Mouse (Mus musculus): ENCODE measurements around the gene Slc17a7. TPM values are rescaled to one million over a fixed set of nuclear protein-coding genes. Genes with fewer than 3 reads are reported as not detected.
"Not testable (repeated sequence)": the region's sequence is repeated elsewhere in the genome, so short reads cannot be mapped to it uniquely, and the experiment has no call there.

Slc17a7 gene
- polyA plus RNA-seq, 1 experiment from 2014 or later: 1.8 TPM

DNA sequence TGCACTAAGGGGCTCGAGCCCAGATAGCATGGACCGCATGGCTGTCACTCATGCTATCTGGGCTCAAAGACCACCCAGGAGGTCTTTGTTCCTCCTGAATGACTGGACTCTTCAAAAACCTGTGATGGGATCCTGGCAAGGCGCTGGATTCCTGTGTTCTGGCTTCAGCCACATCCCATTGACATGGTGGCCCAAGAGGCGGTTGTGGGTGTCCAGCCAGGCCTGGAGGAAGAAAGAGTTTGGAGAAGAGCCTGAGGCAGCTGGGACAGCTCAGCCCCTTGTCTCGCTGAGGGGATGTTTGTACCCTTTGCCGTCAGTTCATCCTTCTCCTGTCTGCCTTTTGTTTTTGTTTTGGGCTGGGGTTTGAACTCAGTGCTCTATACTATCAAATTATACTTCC lies 14.2 kb upstream of the Slc17a7 start:
- H3K27ac ChIP-seq: no peak overlapping the region
- no peak overlapping the region for H3K4me2 ChIP-seq (replicated peaks)
- no peak for ATAC-seq
- H3K36me3 ChIP-seq: peaks cover 13% of the 10 kb centered on the region
- no peaks in the 10 kb centered on the region for H3K27me3 ChIP-seq
- 17% methylated on average over 6 of the region's 6 CpGs for WGBS
- H3K9me3 ChIP-seq: no peaks in the 10 kb centered on the region
- H3K9ac ChIP-seq (replicated peaks): no peak overlapping the region
- peaks cover 18% of the 10 kb centered on the region for H3K4me1 ChIP-seq (replicated peaks)
- no peak overlapping the region for H3K4me3 ChIP-seq (replicated peaks)

DNA sequence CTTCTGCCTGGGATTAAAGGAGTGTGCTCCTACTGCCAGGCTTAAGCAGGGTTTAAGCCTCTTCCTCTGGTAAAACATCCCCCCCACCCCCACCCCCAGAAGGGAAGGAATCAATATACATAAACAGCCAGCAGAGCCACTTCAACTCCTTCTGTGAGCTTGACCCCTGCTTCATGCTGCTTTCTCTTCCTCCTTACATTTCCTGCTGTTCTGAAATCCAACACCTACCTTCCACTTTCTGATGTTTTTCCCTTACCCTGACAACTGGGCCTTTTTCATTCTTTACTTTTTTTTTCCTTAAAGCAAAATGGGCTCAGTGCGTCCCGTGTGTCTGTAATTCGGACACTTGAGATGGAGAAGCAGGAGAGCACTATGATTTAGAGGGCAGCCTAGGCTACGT lies 13.4 kb upstream of the Slc17a7 start:
- Histone ChIP-seq H3K9ac (replicated peaks) (no peak overlapping the region), H3K27ac (no peak overlapping the region)
- 76% methylated on average over 4 of the region's 4 CpGs for WGBS

DNA sequence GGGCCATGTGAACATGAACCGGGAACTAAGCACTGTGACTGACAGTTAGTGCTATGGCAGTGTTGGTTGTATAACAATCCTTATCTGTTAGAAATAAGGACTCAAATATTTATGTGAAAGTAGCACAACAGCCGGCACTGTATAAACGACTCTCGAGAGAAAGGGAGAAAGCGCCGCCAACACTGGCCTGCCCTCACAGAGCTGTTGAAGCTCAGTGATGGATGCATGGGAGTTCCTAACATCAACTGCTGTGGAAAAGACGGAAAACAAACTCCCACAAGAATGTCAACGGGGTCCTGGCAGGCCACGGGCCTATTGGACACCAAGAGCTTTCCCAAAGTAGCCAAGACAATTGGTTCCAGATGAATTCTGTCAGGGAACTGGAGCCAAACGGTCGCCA lies 12.4 kb upstream of the Slc17a7 start:
- no peak overlapping the region for H3K4me3 ChIP-seq (replicated peaks)

More for the DNA sequence above, 13.4 kb upstream of the Slc17a7 start:
- Histone ChIP-seq H3K4me1 (replicated peaks) (peaks cover 25% of the 10 kb centered on the region), H3K4me3 (replicated peaks) (no peak overlapping the region), H3K9me3 (no peaks in the 10 kb centered on the region), H3K36me3 (peaks cover 8% of the 10 kb centered on the region), H3K27me3 (no peaks in the 10 kb centered on the region), H3K4me2 (replicated peaks) (no peak overlapping the region)
- no peak for ATAC-seq

DNA sequence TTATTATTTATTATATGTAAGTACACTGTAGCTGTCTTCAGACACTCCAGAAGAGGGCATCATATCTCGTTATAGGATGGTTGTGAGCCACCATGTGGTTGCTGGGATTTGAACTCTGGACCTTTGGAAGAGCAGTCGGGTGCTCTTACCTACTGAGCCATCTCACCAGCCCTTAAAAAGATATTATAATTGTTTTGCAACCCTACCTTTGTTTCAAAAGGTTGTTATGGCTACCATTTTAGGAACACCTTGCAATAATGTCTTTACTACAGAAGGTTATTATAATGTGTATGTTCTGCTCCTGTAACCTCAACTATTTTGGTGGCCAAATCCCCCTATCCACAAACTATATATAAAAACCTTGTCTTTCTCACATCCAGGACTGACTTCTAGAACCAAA lies 10.7 kb upstream of the Slc17a7 start:
- not testable (repeated sequence) for ATAC-seq; H3K9me3 ChIP-seq; H3K27me3 ChIP-seq; H3K27ac ChIP-seq; H3K4me2 ChIP-seq (replicated peaks); H3K9ac ChIP-seq (replicated peaks)
- WGBS: 93% methylated on average over 2 of the region's 2 CpGs
- Histone ChIP-seq H3K4me3 (replicated peaks) (peak overlapping the region; percentile 62; the same call in 1 of the 2 replicates), H3K4me1 (replicated peaks) (peaks cover 32% of the 10 kb centered on the region), H3K36me3 (peaks cover 13% of the 10 kb centered on the region)

More for the DNA sequence above, 12.4 kb upstream of the Slc17a7 start:
- Histone ChIP-seq H3K27me3 (no peaks in the 10 kb centered on the region), H3K9ac (replicated peaks) (no peak overlapping the region), H3K36me3 (0 out of 2 replicates have a peak, but pooled peaks cover 2% of the 10 kb centered on the region), H3K4me1 (replicated peaks) (peaks cover 32% of the 10 kb centered on the region), H3K9me3 (no peaks in the 10 kb centered on the region), H3K4me2 (replicated peaks) (no peak overlapping the region), H3K27ac (no peak overlapping the region)
- WGBS: 63% methylated on average over 11 of the region's 11 CpGs
- ATAC-seq: no peak

DNA sequence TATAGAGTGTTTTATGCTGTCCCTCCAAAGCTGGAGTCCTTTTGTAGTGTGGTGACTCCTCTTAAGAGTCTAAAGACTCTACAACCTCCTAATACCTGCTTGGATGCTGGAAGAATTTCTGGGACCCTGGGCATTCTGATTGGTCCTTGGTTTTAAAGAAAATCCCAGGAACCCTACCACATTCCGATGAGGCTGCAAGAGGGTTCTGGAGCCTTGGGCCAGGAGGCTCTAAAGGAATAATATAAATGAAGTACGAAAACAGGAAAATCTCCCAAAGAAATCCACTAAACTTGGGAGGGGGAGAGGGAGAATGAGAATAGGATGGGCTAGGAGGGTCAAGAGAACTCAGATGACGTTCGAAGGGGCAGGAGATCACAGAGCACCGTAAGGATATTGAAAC lies 10.2 kb upstream of the Slc17a7 start:
- 4% methylated on average over 5 of the region's 5 CpGs for WGBS
- H3K4me3 ChIP-seq (replicated peaks): peak overlapping the region; percentile 62
- peaks cover 32% of the 10 kb centered on the region for H3K4me1 ChIP-seq (replicated peaks)
- no peaks in the 10 kb centered on the region for H3K9me3 ChIP-seq
- peak overlapping the region; percentile 63 for H3K4me2 ChIP-seq (replicated peaks)
- peak overlapping the region; percentile 93 for H3K27ac ChIP-seq
- peak overlapping the region; percentile 86 for H3K9ac ChIP-seq (replicated peaks)
- no peak; the same call in 1 of the 2 replicates for ATAC-seq
- H3K27me3 ChIP-seq: no peaks in the 10 kb centered on the region
- peaks cover 19% of the 10 kb centered on the region for H3K36me3 ChIP-seq

DNA sequence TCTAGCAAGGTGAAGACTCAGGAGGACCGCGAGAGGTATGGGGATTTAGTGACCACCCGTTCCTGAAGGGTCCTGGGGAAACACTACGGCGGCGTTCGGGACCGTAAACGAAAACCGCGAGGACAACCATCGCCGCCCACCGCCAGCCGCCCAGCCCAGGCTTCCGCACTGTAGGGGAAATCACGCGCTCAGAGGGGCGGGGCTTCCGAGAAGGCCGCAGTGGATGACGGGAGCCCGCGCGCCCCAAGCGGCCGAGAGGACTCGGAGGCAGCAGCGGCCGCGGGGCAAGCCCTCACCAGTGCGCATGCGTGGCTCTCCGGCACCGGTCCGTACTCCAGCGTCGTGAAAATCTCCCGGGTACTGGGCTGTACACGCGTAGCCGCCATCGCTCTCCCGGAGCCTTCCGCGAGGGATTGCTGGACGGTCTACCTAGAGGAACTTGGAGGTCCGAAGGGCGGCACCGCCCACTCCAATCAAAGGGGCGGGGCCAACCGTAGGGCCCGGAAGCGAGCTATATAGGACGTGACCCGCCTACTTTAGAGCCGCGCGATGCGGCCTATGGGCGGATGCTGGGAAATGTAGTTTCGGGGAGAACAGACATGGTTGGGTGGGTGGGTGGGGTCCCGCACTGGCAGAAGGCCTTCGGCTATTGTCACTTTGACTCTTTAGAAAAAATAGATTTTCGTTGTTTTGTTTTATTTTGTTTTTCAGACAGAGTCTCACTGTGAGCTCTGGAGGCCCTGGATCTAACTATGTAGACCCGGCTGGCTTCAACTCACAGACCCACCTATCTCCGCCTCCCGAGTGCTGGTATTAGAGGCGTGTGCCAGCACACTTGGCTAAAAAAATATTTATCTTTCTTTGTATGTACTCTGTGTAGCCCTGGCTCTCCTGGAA lies 9.4 kb upstream of the Slc17a7 start, which contains the start of the genes Pih1d1 and Aldh16a1:
Gene Pih1d1, plus strand, starts transcription at position 208 of the 897 bp plus-strand sequence.
Gene Aldh16a1, minus strand, starts transcription at position 489 of the 897 bp plus-strand sequence.
- peak within 1 kb of the TSS; percentile 86 for H3K9ac ChIP-seq (replicated peaks)
- peaks cover 26% of the 10 kb centered on the region for H3K36me3 ChIP-seq
- peaks cover 32% of the 10 kb centered on the region for H3K4me1 ChIP-seq (replicated peaks)
- 6% methylated on average over 63 of the region's 69 CpGs for WGBS
- no peaks in the 10 kb centered on the region for H3K27me3 ChIP-seq
- H3K4me2 ChIP-seq (replicated peaks): peak within 1 kb of the TSS; percentile 63
- peak within 1 kb of the TSS; percentile 62 for H3K4me3 ChIP-seq (replicated peaks)
- H3K27ac ChIP-seq: peak within 1 kb of the TSS; percentile 93
- peak; percentile 96 for ATAC-seq
- no peaks in the 10 kb centered on the region for H3K9me3 ChIP-seq

DNA sequence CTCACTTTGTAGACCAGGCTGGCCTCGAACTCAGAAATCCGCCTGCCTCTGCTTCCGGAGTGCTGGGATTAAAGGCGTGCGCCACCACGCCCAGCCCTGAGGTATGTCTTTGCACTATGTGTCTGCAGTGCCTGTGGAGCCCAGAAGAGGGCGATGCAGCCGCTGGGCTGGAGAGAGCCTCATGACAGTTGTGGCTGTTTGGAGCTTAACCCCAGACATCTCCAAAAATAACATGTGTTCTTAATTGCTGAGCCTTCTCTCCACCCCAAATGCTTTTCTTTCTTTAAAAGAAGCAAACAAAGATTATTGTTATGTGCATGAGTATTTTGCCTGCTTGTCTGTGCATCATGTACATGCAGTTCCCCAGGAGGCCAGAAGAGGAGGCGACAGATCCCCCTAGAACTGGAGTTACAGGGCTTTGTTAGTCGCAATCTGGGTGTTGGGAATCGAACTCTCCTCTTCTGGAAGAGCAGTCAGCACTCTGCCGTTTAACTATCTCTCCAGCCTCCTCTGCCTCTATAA lies 8.7 kb upstream of the Slc17a7 start:
- Histone ChIP-seq H3K4me3 (replicated peaks) (peak overlapping the region; percentile 62), H3K4me2 (replicated peaks) (peak overlapping the region; percentile 63), H3K27ac (0 out of 2 replicates have a peak overlapping the region, but pooled peaks have one; percentile 93), H3K36me3 (peaks cover 32% of the 10 kb centered on the region), H3K9me3 (no peaks in the 10 kb centered on the region), H3K9ac (replicated peaks) (no peak overlapping the region; the same call in 1 of the 2 replicates), H3K4me1 (replicated peaks) (peaks cover 29% of the 10 kb centered on the region), H3K27me3 (no peaks in the 10 kb centered on the region)
- ATAC-seq: no peak
- 81% methylated on average over 12 of the region's 12 CpGs for WGBS

DNA sequence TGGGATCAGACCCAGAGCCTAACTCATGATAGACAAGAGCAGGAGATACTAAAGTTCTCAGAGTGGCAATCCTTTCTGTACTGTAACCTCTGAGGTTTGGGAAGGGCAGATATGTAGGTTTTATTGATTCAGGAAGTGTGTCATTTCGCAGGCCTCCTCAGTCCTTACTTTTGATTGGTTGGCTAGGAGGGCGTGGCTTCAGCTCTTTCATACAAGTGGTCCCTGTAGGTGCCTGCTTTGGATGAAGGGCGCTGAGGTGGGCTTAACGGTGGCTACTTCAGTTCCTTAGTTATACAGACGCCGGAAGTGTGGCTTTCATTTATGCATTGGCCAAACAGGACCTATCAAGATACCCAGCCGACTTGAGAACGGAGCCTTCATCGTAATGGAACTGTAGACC lies 8.2 kb upstream of the Slc17a7 start:
- no peak for ATAC-seq
- Histone ChIP-seq H3K9ac (replicated peaks) (no peak overlapping the region), H3K4me3 (replicated peaks) (no peak overlapping the region), H3K4me2 (replicated peaks) (peak overlapping the region; percentile 63), H3K27ac (no peak overlapping the region), H3K36me3 (peaks cover 36% of the 10 kb centered on the region), H3K4me1 (replicated peaks) (peaks cover 29% of the 10 kb centered on the region), H3K9me3 (no peaks in the 10 kb centered on the region), H3K27me3 (no peaks in the 10 kb centered on the region)
- WGBS: 85% methylated on average over 9 of the region's 9 CpGs

DNA sequence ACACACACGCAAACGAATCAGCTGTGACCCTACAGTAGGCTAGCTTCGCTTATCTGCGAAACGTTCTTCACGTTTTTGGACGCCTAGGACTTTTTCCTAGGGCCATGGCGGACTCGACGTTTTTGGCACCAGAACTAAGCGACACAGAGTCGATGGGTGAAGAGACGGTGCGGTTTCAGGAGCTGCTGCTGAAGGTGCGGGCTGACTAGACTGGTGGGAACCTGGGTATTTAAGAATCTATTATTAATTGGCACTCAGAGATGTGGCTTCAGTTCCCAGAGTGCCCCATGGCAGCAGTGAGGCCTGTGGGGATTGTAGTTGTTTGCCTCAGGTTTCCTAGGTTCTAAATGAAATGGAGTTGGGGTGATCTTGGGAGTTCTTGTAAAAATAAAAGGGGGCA lies 7.5 kb upstream of the Slc17a7 start:
- peaks cover 23% of the 10 kb centered on the region for H3K4me1 ChIP-seq (replicated peaks)
- H3K4me3 ChIP-seq (replicated peaks): no peak overlapping the region
- 98% methylated on average over 15 of the region's 15 CpGs for WGBS
- no peak overlapping the region for H3K27ac ChIP-seq
- no peak for ATAC-seq
- no peaks in the 10 kb centered on the region for H3K27me3 ChIP-seq
- no peaks in the 10 kb centered on the region for H3K9me3 ChIP-seq
- no peak overlapping the region for H3K9ac ChIP-seq (replicated peaks)
- no peak overlapping the region for H3K4me2 ChIP-seq (replicated peaks)
- peaks cover 36% of the 10 kb centered on the region for H3K36me3 ChIP-seq

DNA sequence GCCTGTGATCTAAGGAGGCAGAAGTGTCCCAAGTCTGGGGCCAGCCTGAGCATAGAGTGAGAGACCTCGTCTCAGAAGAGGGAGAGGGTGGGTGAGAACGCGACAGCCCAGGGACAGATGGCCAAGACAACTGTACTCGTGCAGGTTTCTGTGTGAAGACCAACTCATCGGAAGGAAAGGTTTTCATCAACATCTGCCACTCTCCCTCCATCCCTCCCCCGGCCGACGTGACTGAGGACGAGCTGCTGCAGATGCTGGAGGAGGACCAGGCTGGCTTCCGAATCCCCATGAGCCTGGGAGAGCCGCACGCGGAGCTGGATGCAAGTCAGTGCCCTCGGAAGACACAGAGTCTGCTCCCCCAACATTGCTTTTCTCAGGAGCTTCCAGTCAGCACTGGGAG lies 6.3 kb upstream of the Slc17a7 start:
- 92% methylated on average over 14 of the region's 14 CpGs for WGBS
- Histone ChIP-seq H3K4me3 (replicated peaks) (no peak overlapping the region), H3K36me3 (peaks cover 36% of the 10 kb centered on the region), H3K27me3 (peaks cover 1% of the 10 kb centered on the region), H3K4me2 (replicated peaks) (no peak overlapping the region), H3K27ac (no peak overlapping the region), H3K4me1 (replicated peaks) (peaks cover 25% of the 10 kb centered on the region), H3K9ac (replicated peaks) (no peak overlapping the region), H3K9me3 (no peaks in the 10 kb centered on the region)
- no peak for ATAC-seq

DNA sequence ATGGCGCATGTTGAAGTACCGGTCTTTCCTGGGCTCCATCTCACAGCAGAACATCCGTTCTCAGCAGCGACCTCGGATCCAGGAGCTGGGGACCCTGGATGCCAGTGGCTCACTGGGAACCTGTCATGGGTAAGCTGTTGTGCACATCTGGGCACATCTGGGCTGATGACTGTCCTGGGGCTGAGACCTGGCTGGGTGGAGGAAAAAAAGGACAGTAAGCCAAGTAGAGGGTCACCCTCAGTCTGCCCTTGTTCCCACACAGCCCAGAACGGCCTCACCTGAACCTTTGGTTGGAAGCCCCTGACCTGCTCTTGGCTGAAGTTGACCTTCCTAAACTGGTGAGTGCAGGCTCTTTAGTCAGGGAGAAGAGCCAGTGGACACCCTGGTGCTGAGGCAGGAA lies 4.8 kb upstream of the Slc17a7 start:
- peaks cover 26% of the 10 kb centered on the region for H3K4me1 ChIP-seq (replicated peaks)

DNA sequence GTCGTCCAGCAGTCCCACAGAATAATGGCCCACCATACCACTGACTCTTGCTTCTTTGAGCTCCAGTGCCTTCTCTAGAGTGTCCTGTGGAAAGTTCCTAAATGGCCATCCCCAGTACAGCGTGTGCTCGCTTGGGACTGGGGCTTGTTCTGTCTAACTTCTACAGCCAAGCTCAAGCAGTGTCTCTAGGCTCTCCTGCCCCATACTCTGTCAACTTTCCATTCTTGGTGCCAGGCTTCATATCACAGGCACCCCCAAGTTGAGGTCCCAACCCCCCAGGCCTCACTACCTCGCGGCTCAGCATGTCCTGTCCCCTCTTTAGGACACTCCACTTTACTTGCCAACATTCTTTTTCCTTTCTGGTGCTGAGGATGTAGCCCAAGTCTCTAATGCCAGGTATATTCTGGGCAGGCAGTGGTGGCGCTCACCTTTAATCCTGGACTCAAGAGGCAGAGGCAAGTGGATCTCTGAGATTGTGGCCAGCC lies 3.4 kb upstream of the Slc17a7 start:
- Histone ChIP-seq H3K4me1 (replicated peaks) (peaks cover 23% of the 10 kb centered on the region), H3K27me3 (peaks cover 30% of the 10 kb centered on the region), H3K4me2 (replicated peaks) (no peak overlapping the region), H3K9me3 (no peaks in the 10 kb centered on the region), H3K4me3 (replicated peaks) (no peak overlapping the region), H3K27ac (no peak overlapping the region), H3K36me3 (peaks cover 36% of the 10 kb centered on the region), H3K9ac (replicated peaks) (no peak overlapping the region)
- ATAC-seq: no peak
- WGBS: 95% methylated on average over 6 of the region's 6 CpGs

More for the DNA sequence above, 4.8 kb upstream of the Slc17a7 start:
- Histone ChIP-seq H3K36me3 (peaks cover 36% of the 10 kb centered on the region), H3K27me3 (peaks cover 16% of the 10 kb centered on the region), H3K9me3 (no peaks in the 10 kb centered on the region), H3K27ac (no peak overlapping the region), H3K4me3 (replicated peaks) (no peak overlapping the region), H3K9ac (replicated peaks) (no peak overlapping the region), H3K4me2 (replicated peaks) (no peak overlapping the region)
- WGBS: 95% methylated on average over 6 of the region's 6 CpGs
- no peak for ATAC-seq

Measured in midbrain, embryonic 13.5 days (tissue).